Mouse (Mus musculus) lung, postnatal 0 days (tissue): ENCODE data around the gene Flywch1. TPM values are rescaled to one million over a fixed set of nuclear protein-coding genes. Genes with fewer than 3 reads are reported as not detected.
"Not testable (repeated sequence)": the region's sequence is repeated elsewhere in the genome, so short reads cannot be mapped to it uniquely, and the experiment has no call there.

Source experiments
- ATAC-seq: fragments of 200-750 bp; cut with Nextera tagmentation; 2 replicates; pipeline ENCODE4 v1.8.0; 2017; ENCODE audit warnings: moderate library complexity
- DNase-seq: peaks from one replicate; pipeline ENCODE4 v3.0.0-alpha.2; 2016; ENCODE audit warnings: low spot score
- H3K27ac ChIP-seq: fragments of 300-500 bp; sonication (generic); 2 replicates; pipeline ENCODE4 v1.5.1; 2014; ENCODE audit warnings: antibody characterized with exemption, mild to moderate bottlenecking, low read length, mixed read lengths
- H3K27me3 ChIP-seq: fragments of 300-500 bp; sonication (generic); replicated peaks from 2 replicates; pipeline ENCODE4 v1.6.1; 2014; ENCODE audit warnings: low read length, mixed read lengths; ENCODE audit not compliant: insufficient read depth
- H3K36me3 ChIP-seq: fragments of 300-500 bp; sonication (generic); 2 replicates; pipeline ENCODE4 v1.6.1; 2014; ENCODE audit warnings: low read length, mixed read lengths; ENCODE audit not compliant: insufficient read depth
- H3K4me1 ChIP-seq: fragments of 300-500 bp; sonication (generic); 2 replicates; pipeline ENCODE4 v1.6.1; 2014; ENCODE audit warnings: antibody characterized with exemption, low read depth, low read length, mixed read lengths; ENCODE audit not compliant: insufficient read depth
- H3K4me2 ChIP-seq: fragments of 300-500 bp; sonication (generic); replicated peaks from 2 replicates; pipeline ENCODE4 v1.6.1; 2014; ENCODE audit warnings: low read depth, mild to moderate bottlenecking, low read length, moderate library complexity, mixed read lengths
- H3K4me3 ChIP-seq: fragments of 300-500 bp; sonication (generic); 2 replicates; pipeline ENCODE4 v1.5.1; 2014; ENCODE audit warnings: low read depth, low read length
- H3K9ac ChIP-seq: fragments of 300-500 bp; sonication (generic); replicated peaks from 2 replicates; pipeline ENCODE4 v1.6.1; 2014; ENCODE audit warnings: low read depth, mild to moderate bottlenecking
- H3K9me3 ChIP-seq: fragments of 300-500 bp; sonication (generic); 2 replicates; pipeline ENCODE4 v1.6.1; 2016; ENCODE audit warnings: low read length, mixed read lengths
- CTCF ChIP-seq: IDR thresholded peaks from 2 replicates; pipeline ENCODE4 v1.5.1; 2016; ENCODE audit warnings: antibody characterized with exemption, mild to moderate bottlenecking
- EP300 ChIP-seq: IDR thresholded peaks from 2 replicates; pipeline ENCODE4 v1.6.1; 2016; ENCODE audit warnings: antibody characterized with exemption, mild to moderate bottlenecking, control low read depth
- WGBS: fragments of 180-500 bp; shearing (Covaris S2); extraction: QIAGEN DNeasy Blood & Tissue Kit; methylation state at CpG from one replicate; pipeline ENCODE4 v1.1.7; 2014; 5-methylcytosine and 5-hydroxymethylcytosine counted together
- polyA plus RNA-seq: library from polyadenylated mRNA; unstranded; fragments of >200 nt; fragmentation: Nextera tagmentation; extraction: Ambion mirVana; gene quantifications from 2 replicates; pipeline ENCODE4 v1.2.1, GENCODE M21; 2015

The Flywch1 gene
- polyA plus RNA-seq, 1 experiment from 2014 or later = 43.1 TPM

DNA sequence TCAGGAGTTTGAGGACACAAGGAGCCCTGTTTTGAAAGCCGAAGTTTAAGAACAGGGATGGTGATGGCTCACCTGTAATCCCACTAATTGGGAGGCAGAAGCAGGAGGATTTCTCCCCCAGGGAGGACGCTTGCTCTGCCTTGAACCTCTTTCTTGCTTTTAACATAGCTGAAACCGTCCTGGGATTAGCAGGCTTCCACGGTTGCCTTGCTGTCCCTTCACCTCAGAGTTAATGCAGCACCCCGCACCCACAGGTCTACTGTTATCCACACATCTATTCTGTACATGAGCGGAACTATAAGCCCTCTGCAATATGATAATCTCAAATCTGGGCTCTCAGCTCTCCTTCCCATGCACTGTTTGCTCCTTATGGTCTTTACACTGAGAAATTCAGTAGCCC is 2.3 kb upstream of the Flywch1 start:
- TF ChIP-seq EP300 (no peak), CTCF (no peak)
- Histone ChIP-seq H3K4me3 (no peak overlapping the region), H3K27ac (no peak overlapping the region), H3K9ac (no peak overlapping the region), H3K27me3 (no peaks in the 10 kb centered on the region), H3K9me3 (no peaks in the 10 kb centered on the region), H3K4me1 (no peaks in the 10 kb centered on the region), H3K4me2 (no peak overlapping the region), H3K36me3 (no peaks in the 10 kb centered on the region)
- WGBS = 64% methylated on average over 6 of the region's 6 CpGs
- DNase-seq = no peak
- ATAC-seq = no peak

DNA sequence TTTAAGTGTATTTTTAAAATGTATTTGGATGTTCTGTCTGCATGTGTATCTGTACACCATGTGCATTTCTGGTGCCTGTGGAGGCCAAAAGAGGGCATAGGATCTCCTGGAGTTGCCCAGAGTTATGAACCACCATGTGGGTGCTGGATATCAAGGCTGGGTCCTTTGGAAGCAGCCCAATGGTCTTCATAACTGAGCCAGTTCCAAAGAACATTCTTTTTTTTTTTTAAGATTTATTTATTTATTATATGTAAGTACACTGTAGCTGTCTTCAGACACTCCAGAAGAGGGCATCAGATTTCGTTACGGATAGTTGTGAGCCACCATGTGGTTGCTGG is 786 bp upstream of the Flywch1 start:
- not testable (repeated sequence) for DNase-seq, H3K27me3 ChIP-seq, H3K36me3 ChIP-seq, H3K4me2 ChIP-seq, H3K9me3 ChIP-seq, H3K4me3 ChIP-seq, H3K4me1 ChIP-seq, H3K9ac ChIP-seq, ATAC-seq, H3K27ac ChIP-seq
- WGBS = 51% methylated on average over 2 of the region's 2 CpGs

DNA sequence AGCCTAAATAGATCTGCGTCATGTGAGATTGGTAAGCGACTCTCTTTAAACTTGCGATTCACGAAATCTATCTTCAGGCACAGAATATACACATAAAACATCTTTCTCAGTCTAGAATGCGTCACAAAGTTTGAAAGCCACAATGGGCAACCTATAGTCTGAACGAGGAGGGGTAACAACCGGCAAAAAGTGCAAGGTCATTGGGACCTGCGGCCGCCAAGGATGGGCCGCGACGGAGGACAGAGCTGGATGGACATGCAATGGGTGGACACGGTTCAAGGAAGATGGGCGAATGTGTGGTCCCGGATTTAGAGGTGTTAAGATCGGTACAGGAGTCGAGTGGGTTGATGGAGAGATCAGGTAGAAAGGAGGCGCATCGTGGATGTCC is 512 bp downstream of the Flywch1 start:
- H3K4me1 ChIP-seq = no peaks in the 10 kb centered on the region
- 1% methylated on average over 19 of the region's 19 CpGs for WGBS
- DNase-seq = peak; percentile 28
- no peaks in the 10 kb centered on the region for H3K36me3 ChIP-seq
- H3K27me3 ChIP-seq = no peaks in the 10 kb centered on the region
- peak overlapping the region; percentile 73 for H3K4me2 ChIP-seq
- peak overlapping the region; percentile 92 for H3K9ac ChIP-seq
- TF ChIP-seq EP300 (no peak), CTCF (no peak)
- H3K4me3 ChIP-seq = peak overlapping the region; percentile 92
- ATAC-seq = no peak
- H3K9me3 ChIP-seq = no peaks in the 10 kb centered on the region
- peak overlapping the region; percentile 68 for H3K27ac ChIP-seq

DNA sequence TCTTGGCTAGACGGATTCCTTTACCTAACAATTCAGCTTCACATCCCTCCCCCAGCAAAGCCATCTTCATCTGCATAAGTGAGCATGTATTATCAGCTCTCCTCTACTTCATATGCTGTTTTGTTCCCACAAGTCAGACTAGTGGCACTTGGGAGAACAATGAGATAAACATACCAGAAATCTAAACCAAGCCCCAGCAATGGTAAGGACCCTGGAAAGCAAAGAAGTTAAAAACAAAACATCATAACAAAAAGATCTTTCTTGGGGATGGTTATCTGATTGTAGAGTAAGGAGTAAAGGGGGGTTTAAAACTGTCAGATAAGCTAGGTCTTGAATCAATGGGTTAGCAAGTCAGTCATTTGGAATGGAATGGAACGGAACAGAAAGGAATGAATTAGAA is 909 bp downstream of the Flywch1 start:
- Histone ChIP-seq H3K9ac (no peak overlapping the region), H3K9me3 (no peaks in the 10 kb centered on the region), H3K4me2 (peak overlapping the region; percentile 73), H3K4me1 (no peaks in the 10 kb centered on the region), H3K27ac (0 out of 2 replicates have a peak overlapping the region, but pooled peaks have one; percentile 68), H3K27me3 (no peaks in the 10 kb centered on the region), H3K36me3 (no peaks in the 10 kb centered on the region), H3K4me3 (peak overlapping the region; percentile 92)
- DNase-seq = no peak
- TF ChIP-seq EP300 (no peak), CTCF (no peak)
- no peak for ATAC-seq
- WGBS = 24% methylated on average over 2 of the region's 2 CpGs

DNA sequence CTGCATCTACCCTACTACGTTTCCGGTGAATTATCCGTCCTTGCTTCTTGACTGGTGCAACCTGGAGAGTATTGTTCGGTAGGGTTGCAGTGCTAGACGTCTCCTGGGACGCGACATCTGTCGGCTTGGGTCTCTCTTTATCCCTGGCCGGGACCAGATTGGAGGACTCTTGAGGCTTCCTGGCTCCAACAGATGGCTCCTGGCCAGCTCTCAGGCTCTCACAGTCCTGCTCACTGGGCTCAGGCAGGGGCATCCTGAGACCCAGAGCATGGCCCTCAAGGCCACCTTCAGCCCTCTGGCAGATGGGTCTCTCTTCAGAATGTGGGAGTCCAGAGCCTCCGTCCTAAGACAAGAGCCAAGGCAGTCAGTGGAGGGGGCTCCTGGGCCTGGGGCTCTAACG is 8.4 kb downstream of the Flywch1 start:
- DNase-seq = no peak
- Histone ChIP-seq H3K9ac (no peak overlapping the region), H3K4me1 (no peaks in the 10 kb centered on the region), H3K9me3 (no peaks in the 10 kb centered on the region), H3K4me3 (no peak overlapping the region), H3K4me2 (no peak overlapping the region), H3K27ac (no peak overlapping the region), H3K36me3 (0 out of 2 replicates have a peak, but pooled peaks cover 6% of the 10 kb centered on the region), H3K27me3 (no peaks in the 10 kb centered on the region)
- no peak for ATAC-seq
- no peak for TF ChIP-seq EP300
- no peak for TF ChIP-seq CTCF
- WGBS = 85% methylated on average over 11 of the region's 11 CpGs

DNA sequence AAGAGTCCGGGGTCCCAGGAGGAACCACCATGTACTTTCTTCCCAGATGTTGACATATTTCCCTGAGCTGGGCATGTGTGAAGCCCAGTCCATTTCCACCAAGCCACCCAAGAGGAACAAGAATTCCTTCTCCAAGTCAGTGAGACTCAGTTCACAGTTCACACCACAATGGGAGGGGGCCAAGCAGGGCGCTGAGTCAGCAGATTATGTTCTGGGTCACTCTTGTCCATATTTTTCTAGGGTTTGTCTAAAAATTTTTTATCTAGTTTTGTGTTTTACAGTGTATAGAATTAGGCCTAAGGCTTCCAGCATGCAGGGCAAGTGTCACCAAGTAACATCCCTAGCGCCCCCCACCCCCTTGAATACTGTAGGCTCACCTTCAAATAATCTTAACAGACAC is 10.2 kb downstream of the Flywch1 start:
- Histone ChIP-seq H3K9ac (no peak overlapping the region), H3K36me3 (0 out of 2 replicates have a peak, but pooled peaks cover 6% of the 10 kb centered on the region), H3K4me1 (no peaks in the 10 kb centered on the region), H3K27me3 (no peaks in the 10 kb centered on the region), H3K27ac (no peak overlapping the region), H3K4me3 (no peak overlapping the region), H3K4me2 (no peak overlapping the region), H3K9me3 (no peaks in the 10 kb centered on the region)
- ATAC-seq (no peak), DNase-seq (no peak)
- WGBS = 92% methylated on average over 3 of the region's 3 CpGs
- TF ChIP-seq EP300 = no peak
- TF ChIP-seq CTCF = no peak

DNA sequence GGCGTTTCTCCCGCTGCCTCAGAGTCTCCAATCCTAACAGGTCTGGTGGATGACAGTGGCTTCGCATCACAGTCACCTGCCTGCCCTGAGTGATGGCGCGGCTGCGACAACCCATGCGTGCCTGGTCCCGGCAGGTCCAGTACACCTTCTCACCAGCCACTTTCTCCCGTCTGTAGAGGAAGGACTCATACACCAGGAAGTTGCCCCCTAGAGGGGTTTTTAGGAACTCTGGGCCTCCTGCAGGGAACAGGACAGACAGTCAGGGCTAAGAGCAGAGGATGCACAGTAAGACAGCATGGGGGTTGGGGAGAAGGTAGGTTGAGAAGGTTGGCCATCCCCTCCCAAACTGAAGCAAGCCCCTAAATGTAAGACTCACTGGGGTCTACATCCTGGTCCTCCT is 11.2 kb downstream of the Flywch1 start:
- no peak for ATAC-seq
- Histone ChIP-seq H3K9ac (no peak overlapping the region), H3K27ac (no peak overlapping the region), H3K9me3 (no peaks in the 10 kb centered on the region), H3K4me2 (no peak overlapping the region), H3K27me3 (no peaks in the 10 kb centered on the region), H3K36me3 (0 out of 2 replicates have a peak, but pooled peaks cover 6% of the 10 kb centered on the region), H3K4me3 (no peak overlapping the region), H3K4me1 (no peaks in the 10 kb centered on the region)
- TF ChIP-seq EP300 (no peak), CTCF (no peak)
- 92% methylated on average over 9 of the region's 9 CpGs for WGBS
- DNase-seq = no peak
